Comparison of ENCODE assay signal across 7 mouse cellular contexts in the genomic region with DNA sequence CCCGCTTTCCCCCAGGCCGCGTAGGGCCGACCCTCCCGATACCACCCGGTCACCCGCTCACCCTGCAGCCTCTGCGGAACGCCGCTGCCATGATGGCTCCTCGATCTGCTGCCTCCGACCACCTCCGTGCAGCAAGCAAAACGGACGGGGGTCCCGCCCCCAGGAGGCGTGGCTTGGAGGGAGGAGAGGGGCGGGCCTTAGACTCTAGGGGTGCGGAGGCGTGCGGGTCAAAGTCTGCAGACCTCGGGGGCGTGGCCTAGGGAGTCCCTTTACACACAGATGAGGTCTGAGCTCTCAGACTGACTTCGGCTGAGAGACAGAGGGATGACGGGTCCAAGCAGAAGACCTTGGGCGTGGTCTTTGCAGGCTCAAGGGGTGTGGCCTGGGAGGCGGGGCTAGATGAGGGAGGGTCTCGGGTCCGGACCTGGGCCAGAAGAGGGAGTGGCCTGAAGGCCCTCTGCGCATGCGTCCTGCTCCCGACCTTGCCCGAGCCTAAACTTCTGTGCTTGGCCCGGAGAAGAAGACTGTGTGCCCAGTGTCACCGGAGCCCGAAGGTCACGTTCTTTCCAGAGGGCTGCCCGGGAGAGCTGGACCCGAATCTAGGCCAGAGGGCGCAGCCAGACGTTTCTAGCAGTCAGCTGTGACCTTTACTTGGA. TPM values are rescaled to one million over a fixed set of nuclear protein-coding genes. Genes with fewer than 3 reads are reported as not detected.
DNase-seq lines count a peak whose midpoint lies in the region; ATAC-seq and TF ChIP-seq lines count a peak whose summit lies in the region.

Gene Acadm (minus strand): TSS at position 298 of the 656 bp plus-strand sequence.

- WGBS in intestine, postnatal 0 days = under 1% methylated on average over 41 of the region's 41 CpGs
- WGBS in midbrain, embryonic 12.5 days = under 1% methylated on average over 41 of the region's 41 CpGs
- under 1% methylated on average over 41 of the region's 41 CpGs for WGBS in small intestine, adult 2 months

- no peaks in the 10 kb centered on the region for H3K27me3 ChIP-seq in intestine, postnatal 0 days (replicated peaks; ENCODE audit: control insufficient read depth, insufficient read depth, low read length)
- no peaks in the 10 kb centered on the region for H3K27me3 ChIP-seq in midbrain, embryonic 12.5 days
- no peaks in the 10 kb centered on the region for H3K27me3 ChIP-seq in small intestine, adult 2 months (ENCODE audit: control insufficient read depth, insufficient read depth, low read length)

- H3K9ac ChIP-seq in intestine, postnatal 0 days (ENCODE audit: low read depth, low read length) = peak within 1 kb of the TSS; percentile 69
- peak within 1 kb of the TSS; percentile 70 for H3K9ac ChIP-seq in midbrain, embryonic 12.5 days (replicated peaks)

- peak within 1 kb of the TSS; percentile 88 for H3K27ac ChIP-seq in intestine, postnatal 0 days (ENCODE audit: low read depth, low read length)
- peak within 1 kb of the TSS; percentile 81 for H3K27ac ChIP-seq in midbrain, embryonic 12.5 days (replicated peaks)
- peak within 1 kb of the TSS; percentile 69 for H3K27ac ChIP-seq in small intestine, adult 2 months (ENCODE audit: insufficient read depth, low read depth, low read length)

- TF ChIP-seq POLR2A in small intestine, adult 2 months (IDR thresholded peaks at IDR 0.05; ENCODE audit: low read depth, low read length) = peak; percentile 86

- 0 out of 2 replicates have a peak, but pooled peaks cover 3% of the 10 kb centered on the region for H3K4me1 ChIP-seq in intestine, postnatal 0 days (replicated peaks; ENCODE audit: control insufficient read depth, insufficient read depth, low read length)
- peaks cover 11% of the 10 kb centered on the region for H3K4me1 ChIP-seq in midbrain, embryonic 12.5 days
- H3K4me1 ChIP-seq in small intestine, adult 2 months (ENCODE audit: control insufficient read depth, insufficient read depth, insufficient read length, low read length) = no peaks in the 10 kb centered on the region

- H3K9me3 ChIP-seq in intestine, postnatal 0 days (ENCODE audit: control insufficient read depth) = no peaks in the 10 kb centered on the region
- no peaks in the 10 kb centered on the region for H3K9me3 ChIP-seq in midbrain, embryonic 12.5 days

- peak; percentile 99 for DNase-seq in adrenal gland, adult 8-10 months
- peak; percentile 99 for DNase-seq in embryo, embryonic 9.5 days (ENCODE audit: extremely low spot score)
- DNase-seq in gonadal fat pad, adult 2 months (ENCODE audit: low read depth) = no peak
- peak; percentile 98 for DNase-seq in left cerebral cortex, postnatal 4 days

- 0 out of 2 replicates have a peak, but pooled peaks have one; percentile 1 for TF ChIP-seq CTCF in intestine, postnatal 0 days (IDR thresholded peaks at IDR 0.05; ENCODE audit: low read depth)
- no peak for TF ChIP-seq CTCF in small intestine, adult 2 months (IDR thresholded peaks at IDR 0.05; ENCODE audit: extremely low read depth, insufficient read length, insufficient replicate concordance, low read depth, low read length)

- peak within 1 kb of the TSS; percentile 77 for H3K4me2 ChIP-seq in intestine, postnatal 0 days (replicated peaks; ENCODE audit: low read depth)
- peak within 1 kb of the TSS; percentile 64 for H3K4me2 ChIP-seq in midbrain, embryonic 12.5 days (replicated peaks)

- peak within 1 kb of the TSS; percentile 84 for H3K4me3 ChIP-seq in intestine, postnatal 0 days (ENCODE audit: low read depth, low read length)
- peak within 1 kb of the TSS; percentile 78 for H3K4me3 ChIP-seq in midbrain, embryonic 12.5 days
- peak within 1 kb of the TSS; percentile 85 for H3K4me3 ChIP-seq in small intestine, adult 2 months (ENCODE audit: low read depth, low read length)

- peak; percentile 98 for ATAC-seq in intestine, postnatal 0 days
- peak; percentile 97 for ATAC-seq in midbrain, embryonic 12.5 days (ENCODE audit: low FRiP score, low read depth)

- peaks cover 9% of the 10 kb centered on the region; the same call in 1 of the 2 replicates for H3K36me3 ChIP-seq in intestine, postnatal 0 days (ENCODE audit: control insufficient read depth, insufficient read depth)
- no peaks in the 10 kb centered on the region for H3K36me3 ChIP-seq in midbrain, embryonic 12.5 days
- H3K36me3 ChIP-seq in small intestine, adult 2 months (ENCODE audit: control insufficient read depth, insufficient read depth, low read length) = peaks cover 7% of the 10 kb centered on the region; the same call in 1 of the 2 replicates

- intact Hi-C loops in left cerebral cortex, postnatal 4 days (cut with DNase I) = no loop called here

RNA-seq across cellular contexts. Expression of gene Acadm, which starts in this region (rescaled TPM):
- 100 to 1,000 TPM; 446 to 580 (median 575) TPM for total RNA-seq in adrenal gland, adult 8-10 months (2022)
- polyA plus RNA-seq in gonadal fat pad, adult 2 months (2012; rRNA removed) = 98.2 and 101 TPM in 2 replicates
- polyA plus RNA-seq in intestine, postnatal 0 days (2015; fragmentation: Nextera tagmentation; extraction: Ambion mirVana) = 148 and 153 TPM in 2 replicates
- total RNA-seq in left cerebral cortex, postnatal 4 days (2021) = 10 to 100 TPM; 29.5 to 33.9 TPM
- polyA plus RNA-seq in midbrain, embryonic 12.5 days (2016; fragmentation: Nextera tagmentation; extraction: Ambion mirVana) = 54.6 and 55.0 TPM in 2 replicates
- polyA plus RNA-seq in small intestine, adult 2 months (2012; rRNA removed) = 6.7 and 22.2 TPM in 2 replicates

Comparison
In these comparisons a context has a peak if more than half of its experiments do, and no peak if none do; other contexts are left out.
1. RNA of gene Acadm (total RNA-seq): 446 to 580 TPM in adrenal gland, adult 8-10 months; 29.5 to 33.9 TPM in left cerebral cortex, postnatal 4 days; every median in the first group is over 10 times any median in the second.
2. Peak in every context shown above with its lines, with median percentiles within 50 percentile points of each other: H3K27ac ChIP-seq and H3K4me3 ChIP-seq.